Mouse (Mus musculus) small intestine, adult 2 months (tissue): Measurements from ENCODE around the gene Morn1. TPM values are rescaled to one million over a fixed set of nuclear protein-coding genes. Genes with fewer than 3 reads are reported as not detected.

Experiments
- H3K27ac ChIP-seq: fragments of 200-500 bp; 2 replicates; pipeline ENCODE4 v1.5.1; 2012; ENCODE audit warnings: low read depth, low read length, control low read depth, inconsistent platforms; ENCODE audit not compliant: insufficient read depth
- H3K27me3 ChIP-seq: fragments of 200-500 bp; 2 replicates; pipeline ENCODE4 v1.6.1; 2012; ENCODE audit warnings: mild to moderate bottlenecking, moderate library complexity, low read length, inconsistent platforms; ENCODE audit not compliant: control insufficient read depth, insufficient read depth
- H3K36me3 ChIP-seq: fragments of 200-500 bp; 2 replicates; pipeline ENCODE4 v1.6.1; 2012; ENCODE audit warnings: mild to moderate bottlenecking, low read length, control low read depth, inconsistent platforms; ENCODE audit not compliant: control insufficient read depth, insufficient read depth
- H3K4me1 ChIP-seq: fragments of 200-500 bp; 2 replicates; pipeline ENCODE4 v1.6.1; 2012; ENCODE audit warnings: low read length, inconsistent platforms, mixed read lengths; ENCODE audit not compliant: control insufficient read depth, insufficient read depth, insufficient read length
- H3K4me3 ChIP-seq: fragments of 200-500 bp; 2 replicates; pipeline ENCODE4 v1.5.1; 2012; ENCODE audit warnings: low read depth, mild to moderate bottlenecking, control low read depth, inconsistent platforms, low read length, moderate library complexity
- CTCF ChIP-seq: fragments of 200-500 bp; IDR thresholded peaks from 2 replicates; pipeline ENCODE4 v1.5.1; 2012; ENCODE audit warnings: low read depth, mild to moderate bottlenecking, control low read depth, inconsistent platforms, low read length, moderate library complexity, mixed read lengths; ENCODE audit not compliant: insufficient replicate concordance, insufficient read length; ENCODE audit errors: extremely low read depth
- POLR2A ChIP-seq: fragments of 200-500 bp; IDR thresholded peaks from 2 replicates; pipeline ENCODE4 v1.6.1; 2012; ENCODE audit warnings: low read depth, mild to moderate bottlenecking, control low read depth, inconsistent platforms, low read length, moderate library complexity
- WGBS: fragments of 180-500 bp; shearing (Covaris S2); methylation state at CpG from one replicate; pipeline ENCODE4 v1.1.7; 2018; 5-methylcytosine and 5-hydroxymethylcytosine counted together
- polyA plus RNA-seq: library from polyadenylated mRNA; depleted of rRNA; stranded (reverse); fragments of >200 nt; gene quantifications from 2 replicates; pipeline ENCODE4 v1.2.3, GENCODE M21; 2012

Gene Morn1
- polyA plus RNA-seq, 1 experiment = 3.1 TPM

- TF ChIP-seq POLR2A (no peak), CTCF (no peak)
- Histone ChIP-seq H3K4me3 (no peak overlapping the region), H3K27ac (peak overlapping the region; percentile 93), H3K36me3 (no peaks in the 10 kb centered on the region), H3K27me3 (no peaks in the 10 kb centered on the region), H3K4me1 (peaks cover 42% of the 10 kb centered on the region)
- 56% methylated on average over 4 of the region's 4 CpGs for WGBS
These were observed 62.1 kb downstream of the Morn1 start for GRCm38 (mm10) chr4:155148453-155148852.

DNA sequence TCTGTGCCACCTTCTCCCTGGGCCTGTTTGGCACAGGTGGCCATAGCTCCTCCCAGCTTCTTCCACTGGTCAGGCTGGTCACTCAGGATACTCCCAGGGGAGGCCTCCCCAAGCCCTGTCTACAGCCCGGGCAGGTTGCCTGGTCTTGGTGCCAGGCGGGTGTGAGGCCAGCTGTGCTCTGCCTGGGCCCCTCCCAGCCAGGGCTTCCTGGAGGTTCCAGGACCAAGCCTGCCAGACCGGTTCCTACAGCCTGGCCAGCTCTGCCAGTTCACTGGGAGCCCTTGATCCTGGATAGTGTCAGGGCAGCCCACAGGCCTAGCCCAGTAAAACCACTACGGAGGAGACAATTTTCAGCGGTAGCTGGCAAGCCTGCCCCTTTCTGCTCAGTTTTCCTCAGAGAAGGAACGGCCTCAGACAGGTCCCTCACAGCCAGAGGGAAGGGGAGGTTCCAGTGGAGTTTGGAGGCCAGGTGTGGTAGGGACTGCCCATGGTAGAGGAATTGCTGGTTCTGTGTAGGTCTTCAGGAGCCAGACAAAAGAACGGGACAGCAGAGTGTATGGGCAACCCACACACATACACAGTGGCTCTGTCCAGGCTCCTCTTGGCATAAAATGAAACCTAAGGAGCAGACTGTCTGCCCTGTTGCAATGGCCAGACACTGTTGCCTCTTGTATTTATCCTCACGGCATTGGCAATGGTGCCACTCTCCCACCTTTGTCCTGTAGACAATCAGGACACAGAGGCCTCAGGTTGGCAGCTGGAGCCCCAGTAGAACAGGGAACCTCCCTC is 62.7 kb downstream of the Morn1 start:
- no peaks in the 10 kb centered on the region for H3K36me3 ChIP-seq
- H3K4me3 ChIP-seq = no peak overlapping the region
- H3K27me3 ChIP-seq = no peaks in the 10 kb centered on the region
- 24% methylated on average over 8 of the region's 8 CpGs for WGBS
- H3K27ac ChIP-seq = peak overlapping the region; percentile 93
- peaks cover 42% of the 10 kb centered on the region for H3K4me1 ChIP-seq
- TF ChIP-seq CTCF = no peak
- no peak; the same call in 1 of the 2 replicates for TF ChIP-seq POLR2A

DNA sequence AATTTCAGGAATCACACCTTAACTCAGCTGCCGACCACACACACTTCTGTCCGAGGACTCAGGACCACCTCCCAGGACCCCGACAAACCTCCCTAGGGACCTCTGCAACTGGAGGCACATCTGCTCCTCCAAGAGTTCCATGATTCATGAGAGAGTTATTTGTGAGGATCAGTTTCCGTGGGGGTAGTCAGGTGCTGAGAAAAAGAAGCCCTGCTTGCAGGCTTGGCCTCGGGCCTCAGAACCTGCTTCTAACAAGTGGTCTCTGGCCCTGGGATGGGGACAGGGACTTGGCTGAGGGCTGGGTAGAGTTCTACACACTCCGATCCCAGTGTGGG is 63.5 kb downstream of the Morn1 start:
- Histone ChIP-seq H3K4me1 (peaks cover 42% of the 10 kb centered on the region), H3K36me3 (no peaks in the 10 kb centered on the region), H3K27ac (peak overlapping the region; percentile 93), H3K27me3 (no peaks in the 10 kb centered on the region), H3K4me3 (peak overlapping the region; percentile 83; the same call in 1 of the 2 replicates)
- 45% methylated on average over 6 of the region's 6 CpGs for WGBS
- no peak for TF ChIP-seq POLR2A
- TF ChIP-seq CTCF = no peak

- Histone ChIP-seq H3K4me1 (peaks cover 42% of the 10 kb centered on the region), H3K36me3 (peaks cover 2% of the 10 kb centered on the region), H3K27me3 (no peaks in the 10 kb centered on the region), H3K27ac (peak overlapping the region; percentile 93), H3K4me3 (peak overlapping the region; percentile 83)
- 2% methylated on average over 73 of the region's 73 CpGs for WGBS
- TF ChIP-seq POLR2A = 0 out of 2 replicates have a peak, but pooled peaks have one; percentile 44
- TF ChIP-seq CTCF = no peak
These were observed 64.1 kb downstream of the Morn1 start for GRCm38 (mm10) chr4:155150276-155151113.

DNA sequence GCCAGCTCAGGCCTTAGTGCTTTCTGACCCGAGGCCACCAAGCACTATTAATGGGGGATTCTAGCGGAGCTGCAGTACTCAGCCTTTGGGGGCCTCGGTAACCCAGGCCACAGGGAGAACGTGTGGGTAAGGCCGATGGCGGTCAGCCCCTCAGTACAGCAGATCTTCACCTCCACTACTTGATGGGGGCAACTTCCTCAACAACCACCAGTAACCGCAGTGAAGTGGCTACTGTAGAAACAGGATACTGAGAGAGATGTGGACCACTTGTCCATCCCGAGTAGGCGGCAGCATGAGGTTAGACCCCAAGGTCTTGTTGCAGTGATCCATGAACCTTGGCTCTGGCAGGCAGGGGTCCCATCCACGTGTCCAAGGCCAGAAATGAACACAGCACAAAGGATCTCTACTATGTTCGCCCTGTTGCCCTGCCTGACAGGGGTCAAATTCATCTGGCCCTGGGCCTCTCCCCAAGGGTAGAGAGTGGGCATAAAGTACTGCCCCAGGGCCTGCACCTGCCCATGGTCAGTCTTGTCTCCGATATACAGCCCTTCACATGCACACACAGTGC is 64.9 kb downstream of the Morn1 start:
- 50% methylated on average over 12 of the region's 12 CpGs for WGBS
- Histone ChIP-seq H3K27ac (peak overlapping the region; percentile 93), H3K4me3 (peak overlapping the region; percentile 83), H3K36me3 (peaks cover 8% of the 10 kb centered on the region), H3K27me3 (no peaks in the 10 kb centered on the region), H3K4me1 (peaks cover 40% of the 10 kb centered on the region)
- TF ChIP-seq POLR2A (no peak), CTCF (no peak)

DNA sequence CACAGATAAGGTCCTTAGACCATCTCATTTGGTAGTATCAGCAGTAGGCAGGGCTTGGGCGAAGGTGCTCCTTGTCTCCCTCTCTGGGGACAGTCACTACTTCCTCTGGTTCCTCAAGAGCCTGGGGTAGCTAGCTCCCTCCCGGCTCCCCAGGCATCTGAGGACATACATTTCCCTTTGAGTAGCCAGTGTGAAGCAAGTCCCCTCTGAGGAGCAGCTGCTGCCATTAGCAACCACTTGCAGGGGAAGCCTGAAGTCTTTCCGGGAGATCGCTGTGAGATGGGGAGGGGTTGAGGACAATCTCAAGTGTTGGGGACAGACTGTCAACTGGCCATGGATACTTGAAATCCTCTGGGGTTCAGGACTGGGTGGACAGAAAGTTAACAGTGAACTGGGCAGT is 65.5 kb downstream of the Morn1 start:
- no peaks in the 10 kb centered on the region for H3K27me3 ChIP-seq
- H3K27ac ChIP-seq = peak overlapping the region; percentile 93
- peaks cover 13% of the 10 kb centered on the region for H3K36me3 ChIP-seq
- no peak overlapping the region for H3K4me3 ChIP-seq
- TF ChIP-seq CTCF (no peak), POLR2A (no peak)
- H3K4me1 ChIP-seq = peaks cover 40% of the 10 kb centered on the region
- WGBS = 69% methylated on average over 4 of the region's 4 CpGs

GRCm38 (mm10) chr4:155152476-155152875 is 66.1 kb downstream of the Morn1 start:
- no peak for TF ChIP-seq POLR2A
- TF ChIP-seq CTCF = no peak
- Histone ChIP-seq H3K27me3 (no peaks in the 10 kb centered on the region), H3K27ac (no peak overlapping the region), H3K4me3 (no peak overlapping the region), H3K4me1 (peaks cover 40% of the 10 kb centered on the region), H3K36me3 (peaks cover 19% of the 10 kb centered on the region)
- WGBS = 88% methylated on average over 6 of the region's 6 CpGs
